Mouse (Mus musculus) ES-E14 (cell line): ENCODE measurements at regions not wholly inside any gene's neighbourhood (a gene's known extent, or its start where the extent isn't known, plus 50 kb on each side); places are given as distances from the start of the nearest gene placed in this dataset.

ENCODE experiments used
- CHD2 ChIP-seq: IDR thresholded peaks from 2 replicates; pipeline ENCODE4 v1.6.1; 2014; ENCODE audit warnings: mild to moderate bottlenecking, low read depth, low read length, inconsistent platforms
- HCFC1 ChIP-seq: IDR thresholded peaks from 2 replicates; pipeline ENCODE4 v1.6.1; 2012; ENCODE audit warnings: low read length, inconsistent platforms, borderline replicate concordance; ENCODE audit not compliant: insufficient read depth
- ZC3H11A ChIP-seq: IDR thresholded peaks from 2 replicates; pipeline ENCODE4 v1.6.1; 2012; ENCODE audit warnings: low read depth, mild to moderate bottlenecking, inconsistent platforms, low read length, borderline replicate concordance
- ZNF384 ChIP-seq: IDR thresholded peaks from 2 replicates; pipeline ENCODE4 v1.6.1; 2012; ENCODE audit warnings: low read depth, low read length, inconsistent platforms

DNA sequence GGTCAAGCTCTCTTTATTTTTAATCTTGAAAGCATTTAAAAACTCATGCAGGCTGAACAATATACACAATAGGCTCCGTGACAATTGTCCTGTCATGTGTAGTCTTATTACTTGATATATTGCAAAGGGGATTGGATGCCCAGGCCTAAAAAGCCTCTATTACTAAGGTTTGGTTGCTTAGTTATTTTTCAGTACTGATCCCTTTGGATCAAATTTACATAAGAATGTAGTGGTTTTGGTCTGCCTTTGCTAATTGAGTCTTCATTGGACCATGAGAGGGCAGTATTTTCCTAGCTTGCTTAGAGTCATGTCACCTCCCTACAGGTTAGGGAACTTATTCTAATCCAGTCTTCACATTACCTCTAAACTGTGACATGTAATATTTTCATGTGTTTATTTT is 558.3 kb upstream of the Kif2b start:
- no peak for TF ChIP-seq ZC3H11A
- TF ChIP-seq ZNF384 = no peak
- TF ChIP-seq CHD2 = no peak
- no peak for TF ChIP-seq HCFC1
